Mouse (Mus musculus): Measurements from ENCODE around the gene Samd10. TPM values are rescaled to one million over a fixed set of nuclear protein-coding genes. Genes with fewer than 3 reads are reported as not detected.

The Samd10 gene
- polyA plus RNA-seq, 1 experiment from 2014 or later = 216 TPM

DNA sequence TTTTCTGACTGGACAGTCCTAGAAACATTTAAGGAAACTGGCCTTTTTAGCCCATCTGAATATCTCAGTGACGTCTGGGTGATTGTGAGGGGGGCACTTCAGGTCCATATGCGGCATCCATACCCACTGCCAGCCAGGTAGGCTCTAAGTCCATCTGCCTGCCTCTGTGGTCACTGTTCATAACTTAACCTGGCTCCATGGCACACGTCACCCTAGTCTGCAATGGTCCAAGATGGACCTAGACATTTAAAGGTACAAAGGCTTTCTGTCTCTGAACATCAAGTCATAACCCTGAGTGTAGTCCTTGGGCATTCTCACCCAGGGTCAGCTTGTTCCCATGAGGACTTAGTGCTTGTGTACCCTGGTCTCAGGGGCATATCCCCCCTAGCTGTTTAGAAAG lies 31.7 kb downstream of the Samd10 start:
- Histone ChIP-seq H3K27me3 (ENCODE audit: control insufficient read depth, insufficient read depth, low read depth, low read length) (no peaks in the 10 kb centered on the region), H3K27ac (ENCODE audit: low read length) (no peak overlapping the region), H3K36me3 (ENCODE audit: control insufficient read depth, insufficient read depth, low read length) (peaks cover 2% of the 10 kb centered on the region; the same call in 1 of the 2 replicates), H3K4me1 (ENCODE audit: control insufficient read depth, insufficient read depth, low read length) (no peaks in the 10 kb centered on the region), H3K4me2 (ENCODE audit: low read length) (no peak overlapping the region), H3K9me3 (replicated peaks; ENCODE audit: control insufficient read depth, low read length, poor library complexity, severe bottlenecking) (0 out of 2 replicates have a peak, but pooled peaks cover 4% of the 10 kb centered on the region), H3K4me3 (ENCODE audit: low read depth, low read length) (no peak overlapping the region), H3K9ac (ENCODE audit: low read depth, low read length) (no peak overlapping the region)
- no peak for ATAC-seq
- 90% methylated on average over 3 of the region's 3 CpGs for WGBS

DNA sequence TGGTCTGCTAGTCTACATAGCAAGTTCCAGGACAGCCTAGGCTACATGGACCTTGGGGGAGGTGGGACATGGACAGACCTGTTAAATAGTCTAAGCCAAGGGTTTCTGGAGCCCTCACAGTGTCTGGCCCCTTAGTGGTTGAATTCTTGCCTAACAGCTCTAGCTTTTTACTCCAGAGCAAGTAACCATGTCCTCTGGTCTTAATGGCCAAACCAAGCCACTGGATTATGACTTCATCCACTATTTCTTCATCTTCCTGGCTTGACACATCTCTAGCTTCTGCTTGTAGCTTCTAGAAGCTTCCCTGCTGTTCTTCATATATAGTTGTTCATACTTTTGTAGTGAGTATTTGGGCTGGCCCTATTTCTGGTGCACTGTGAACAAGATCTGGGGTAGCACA lies 45.2 kb downstream of the Samd10 start:
- Histone ChIP-seq H3K36me3 (ENCODE audit: control insufficient read depth, insufficient read depth, low read length) (peaks cover 31% of the 10 kb centered on the region), H3K4me2 (ENCODE audit: low read length) (no peak overlapping the region), H3K9ac (ENCODE audit: low read depth, low read length) (no peak overlapping the region)

DNA sequence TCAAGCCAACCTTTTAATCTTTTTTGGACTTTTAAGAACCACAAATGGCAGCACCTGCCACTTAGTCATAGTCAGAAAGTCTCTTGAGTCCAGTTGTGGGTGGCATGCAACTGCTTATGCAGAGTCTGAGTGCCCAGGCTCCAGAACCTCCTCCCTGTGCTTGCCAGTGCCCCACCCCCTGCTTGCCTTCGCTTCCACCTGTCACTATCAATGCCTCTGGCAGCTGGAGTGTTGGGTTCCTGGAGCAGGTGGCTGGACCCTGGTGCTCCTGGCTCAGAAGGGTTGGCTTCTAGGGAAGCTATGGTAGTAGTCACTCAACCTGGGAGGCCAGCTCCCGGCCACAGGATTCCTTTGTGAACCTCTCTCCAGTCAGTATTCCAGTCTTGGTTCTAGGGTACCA lies 48.8 kb downstream of the Samd10 start:
- no peak for ATAC-seq
- H3K4me1 ChIP-seq (ENCODE audit: control insufficient read depth, insufficient read depth, low read length) = no peaks in the 10 kb centered on the region
- H3K4me2 ChIP-seq (ENCODE audit: low read length) = no peak overlapping the region
- WGBS = 98% methylated on average over 2 of the region's 2 CpGs
- no peak overlapping the region for H3K9ac ChIP-seq (ENCODE audit: low read depth, low read length)
- H3K27me3 ChIP-seq (ENCODE audit: control insufficient read depth, insufficient read depth, low read depth, low read length) = no peaks in the 10 kb centered on the region
- no peaks in the 10 kb centered on the region for H3K9me3 ChIP-seq (replicated peaks; ENCODE audit: control insufficient read depth, low read length, poor library complexity, severe bottlenecking)
- H3K4me3 ChIP-seq (ENCODE audit: low read depth, low read length) = no peak overlapping the region
- H3K27ac ChIP-seq (ENCODE audit: low read length) = no peak overlapping the region
- H3K36me3 ChIP-seq (ENCODE audit: control insufficient read depth, insufficient read depth, low read length) = peaks cover 45% of the 10 kb centered on the region

More for the DNA sequence above, 45.2 kb downstream of the Samd10 start:
- no peak overlapping the region for H3K27ac ChIP-seq (ENCODE audit: low read length)
- H3K9me3 ChIP-seq (replicated peaks; ENCODE audit: control insufficient read depth, low read length, poor library complexity, severe bottlenecking) = no peaks in the 10 kb centered on the region
- no peaks in the 10 kb centered on the region for H3K27me3 ChIP-seq (ENCODE audit: control insufficient read depth, insufficient read depth, low read depth, low read length)
- ATAC-seq = no peak
- no peaks in the 10 kb centered on the region for H3K4me1 ChIP-seq (ENCODE audit: control insufficient read depth, insufficient read depth, low read length)
- no peak overlapping the region for H3K4me3 ChIP-seq (ENCODE audit: low read depth, low read length)

DNA sequence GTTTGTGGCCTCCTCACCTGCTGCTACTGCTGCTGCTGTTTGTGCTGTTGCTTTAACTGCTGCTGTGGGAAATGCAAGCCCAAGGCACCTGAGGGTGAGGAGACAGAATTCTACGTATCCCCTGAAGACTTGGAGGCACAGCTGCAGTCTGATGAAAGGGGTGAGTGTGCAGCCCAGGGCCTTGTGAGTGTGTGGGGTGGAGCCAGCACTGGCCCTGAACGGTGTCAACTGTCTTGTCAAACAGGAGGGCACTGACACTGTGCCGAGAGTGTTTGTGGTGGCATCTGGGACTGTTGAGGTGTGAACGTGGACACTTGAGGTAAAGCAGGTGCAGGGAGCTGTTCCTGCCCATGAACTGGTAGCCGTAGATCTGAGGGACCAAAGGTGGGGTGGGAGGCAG lies 50.3 kb downstream of the Samd10 start:
- no peak overlapping the region for H3K4me2 ChIP-seq (ENCODE audit: low read length)
- H3K9ac ChIP-seq (ENCODE audit: low read depth, low read length) = no peak overlapping the region
- no peaks in the 10 kb centered on the region for H3K27me3 ChIP-seq (ENCODE audit: control insufficient read depth, insufficient read depth, low read depth, low read length)
- no peak overlapping the region for H3K4me3 ChIP-seq (ENCODE audit: low read depth, low read length)
- no peaks in the 10 kb centered on the region for H3K9me3 ChIP-seq (replicated peaks; ENCODE audit: control insufficient read depth, low read length, poor library complexity, severe bottlenecking)
- H3K36me3 ChIP-seq (ENCODE audit: control insufficient read depth, insufficient read depth, low read length) = peaks cover 43% of the 10 kb centered on the region
- ATAC-seq = no peak
- WGBS = 90% methylated on average over 5 of the region's 5 CpGs
- no peak overlapping the region for H3K27ac ChIP-seq (ENCODE audit: low read length)
- no peaks in the 10 kb centered on the region for H3K4me1 ChIP-seq (ENCODE audit: control insufficient read depth, insufficient read depth, low read length)

DNA sequence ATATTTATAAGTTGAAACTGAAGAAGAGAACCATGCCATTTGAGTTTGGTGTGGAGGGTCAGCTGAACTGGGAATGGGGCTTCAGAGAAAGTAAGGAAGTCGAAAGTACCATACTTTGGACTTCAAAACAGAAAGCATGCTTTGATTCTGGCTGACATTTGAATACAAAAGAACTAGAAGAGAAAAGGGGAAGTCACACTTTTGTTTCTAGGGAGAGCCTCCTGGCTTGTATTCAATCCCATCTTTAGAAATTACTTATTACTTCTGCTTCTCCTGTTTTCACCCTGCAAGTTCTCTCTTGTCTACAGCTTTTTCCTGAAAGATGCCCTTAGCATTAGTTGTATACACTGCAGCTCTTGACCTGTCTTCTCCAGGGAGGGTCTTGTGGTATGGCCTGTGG lies 50.8 kb downstream of the Samd10 start:
- H3K9ac ChIP-seq (ENCODE audit: low read depth, low read length) = no peak overlapping the region
- ATAC-seq = no peak
- no peak overlapping the region for H3K4me2 ChIP-seq (ENCODE audit: low read length)
- H3K36me3 ChIP-seq (ENCODE audit: control insufficient read depth, insufficient read depth, low read length) = peaks cover 43% of the 10 kb centered on the region
- WGBS = 74% methylated on average over 1 of the region's 1 CpGs
- no peak overlapping the region for H3K4me3 ChIP-seq (ENCODE audit: low read depth, low read length)
- H3K4me1 ChIP-seq (ENCODE audit: control insufficient read depth, insufficient read depth, low read length) = no peaks in the 10 kb centered on the region
- H3K27me3 ChIP-seq (ENCODE audit: control insufficient read depth, insufficient read depth, low read depth, low read length) = no peaks in the 10 kb centered on the region
- H3K9me3 ChIP-seq (replicated peaks; ENCODE audit: control insufficient read depth, low read length, poor library complexity, severe bottlenecking) = no peaks in the 10 kb centered on the region
- H3K27ac ChIP-seq (ENCODE audit: low read length) = no peak overlapping the region

DNA sequence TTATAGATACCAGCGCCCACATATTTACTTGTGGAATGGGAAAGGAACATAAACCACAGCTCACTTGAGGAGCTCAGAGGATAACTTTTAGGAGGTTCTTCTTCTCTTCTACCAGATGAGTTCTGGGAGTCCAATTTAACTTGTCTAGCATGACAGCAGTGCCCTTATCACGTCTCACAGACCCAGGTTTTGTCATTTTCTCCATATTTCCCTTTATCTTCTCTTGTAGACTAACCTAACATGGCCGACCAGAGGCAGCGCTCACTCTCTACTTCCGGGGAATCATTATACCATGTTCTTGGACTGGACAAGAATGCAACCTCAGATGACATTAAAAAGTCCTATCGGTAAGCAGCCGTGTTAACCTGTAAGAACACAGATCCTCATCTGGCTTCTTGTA lies 52.9 kb downstream of the Samd10 start:
- Histone ChIP-seq H3K27me3 (ENCODE audit: control insufficient read depth, insufficient read depth, low read depth, low read length) (no peaks in the 10 kb centered on the region), H3K9me3 (replicated peaks; ENCODE audit: control insufficient read depth, low read length, poor library complexity, severe bottlenecking) (no peaks in the 10 kb centered on the region), H3K4me2 (ENCODE audit: low read length) (no peak overlapping the region), H3K4me1 (ENCODE audit: control insufficient read depth, insufficient read depth, low read length) (no peaks in the 10 kb centered on the region), H3K36me3 (ENCODE audit: control insufficient read depth, insufficient read depth, low read length) (peaks cover 36% of the 10 kb centered on the region), H3K4me3 (ENCODE audit: low read depth, low read length) (no peak overlapping the region), H3K9ac (ENCODE audit: low read depth, low read length) (no peak overlapping the region), H3K27ac (ENCODE audit: low read length) (no peak overlapping the region)
- WGBS = 98% methylated on average over 7 of the region's 7 CpGs
- no peak for ATAC-seq

Small RNA genes within 50 kb of the gene (microRNA-seq; reads per million reads assigned to microRNA genes)
- gene Mir7006 = not detected

Other genes with a start within 250 kb of the Samd10 start
- gene Zgpat, start 234.3 kb downstream of the Samd10 start, polyA plus RNA-seq (2015; fragmentation: Nextera tagmentation; extraction: Ambion mirVana) = 88.7 and 94.5 TPM in 2 replicates
- 84.7 and 93.0 TPM in 2 replicates for gene Arfrp1, start 233.8 kb downstream of the Samd10 start, polyA plus RNA-seq (2015; fragmentation: Nextera tagmentation; extraction: Ambion mirVana)
- 61.4 and 65.9 TPM in 2 replicates for gene Lime1, start 219.1 kb downstream of the Samd10 start, polyA plus RNA-seq (2015; fragmentation: Nextera tagmentation; extraction: Ambion mirVana)
- gene Zbtb46, start 139.8 kb downstream of the Samd10 start, polyA plus RNA-seq (2015; fragmentation: Nextera tagmentation; extraction: Ambion mirVana) = 21.6 and 26.2 TPM in 2 replicates
- gene Abhd16b, start 106.0 kb downstream of the Samd10 start, polyA plus RNA-seq (2015; fragmentation: Nextera tagmentation; extraction: Ambion mirVana) = not detected in 2 replicates
- gene Tpd52l2, start 102.1 kb downstream of the Samd10 start, polyA plus RNA-seq (2015; fragmentation: Nextera tagmentation; extraction: Ambion mirVana) = 105 and 109 TPM in 2 replicates
- 291 and 302 TPM in 2 replicates for gene Dnajc5, start 78.7 kb downstream of the Samd10 start, polyA plus RNA-seq (2015; fragmentation: Nextera tagmentation; extraction: Ambion mirVana)
- 71.2 and 76.0 TPM in 2 replicates for gene Uckl1, start 14.3 kb downstream of the Samd10 start, polyA plus RNA-seq (2015; fragmentation: Nextera tagmentation; extraction: Ambion mirVana)
- gene Prpf6, start 7.3 kb downstream of the Samd10 start, polyA plus RNA-seq (2015; fragmentation: Nextera tagmentation; extraction: Ambion mirVana) = 59.7 and 64.6 TPM in 2 replicates
- 70.0 and 78.0 TPM in 2 replicates for gene Zfp512b, start 6.4 kb downstream of the Samd10 start, polyA plus RNA-seq (2015; fragmentation: Nextera tagmentation; extraction: Ambion mirVana)
- 0.25 and 0.39 TPM in 2 replicates for gene Gm29797, start 57.8 kb upstream of the Samd10 start, polyA plus RNA-seq (2015; fragmentation: Nextera tagmentation; extraction: Ambion mirVana)
- 14.6 and 15.7 TPM in 2 replicates for gene Sox18, start 72.4 kb upstream of the Samd10 start, polyA plus RNA-seq (2015; fragmentation: Nextera tagmentation; extraction: Ambion mirVana)
- 58.2 and 59.2 TPM in 2 replicates for gene Tcea2, start 81.1 kb upstream of the Samd10 start, polyA plus RNA-seq (2015; fragmentation: Nextera tagmentation; extraction: Ambion mirVana)
- gene Rgs19, start 94.8 kb upstream of the Samd10 start, polyA plus RNA-seq (2015; fragmentation: Nextera tagmentation; extraction: Ambion mirVana) = 60.8 and 65.1 TPM in 2 replicates
- not detected in 2 replicates for gene Lkaaear1, start 99.2 kb upstream of the Samd10 start, polyA plus RNA-seq (2015; fragmentation: Nextera tagmentation; extraction: Ambion mirVana)
- gene Oprl1, start 115.8 kb upstream of the Samd10 start, polyA plus RNA-seq (2015; fragmentation: Nextera tagmentation; extraction: Ambion mirVana) = 103 and 111 TPM in 2 replicates
- gene Myt1, start 164.1 kb upstream of the Samd10 start, polyA plus RNA-seq (2015; fragmentation: Nextera tagmentation; extraction: Ambion mirVana) = 15.6 and 19.2 TPM in 2 replicates
- 34.4 and 36.4 TPM in 2 replicates for gene Pcmtd2, start 238.6 kb upstream of the Samd10 start, polyA plus RNA-seq (2015; fragmentation: Nextera tagmentation; extraction: Ambion mirVana)